Mouse (Mus musculus) kidney, postnatal 0 days (tissue): ENCODE data around the gene Psma2. TPM values are rescaled to one million over a fixed set of nuclear protein-coding genes. Genes with fewer than 3 reads are reported as not detected.
A peak's percentile ranks its signal among the peaks of the same experiment; 100 is the strongest.

Source experiments
- ATAC-seq: fragments of 200-750 bp; cut with Nextera tagmentation; replicated peaks from 2 replicates; pipeline ENCODE4 v1.8.0; 2017; ENCODE audit warnings: low read depth, moderate number of reproducible peaks, moderate TSS enrichment, moderate library complexity; ENCODE audit not compliant: low FRiP score
- DNase-seq: peaks from one replicate; pipeline ENCODE4 v3.0.0-alpha.2; 2016; ENCODE audit warnings: low spot score
- H3K27ac ChIP-seq: fragments of 300-500 bp; sonication (generic); 2 replicates; pipeline ENCODE4 v1.5.1; 2014; ENCODE audit warnings: mild to moderate bottlenecking
- H3K27me3 ChIP-seq: fragments of 300-500 bp; sonication (generic); 2 replicates; pipeline ENCODE4 v1.6.1; 2014; ENCODE audit warnings: low read length, mixed read lengths; ENCODE audit not compliant: insufficient read depth
- H3K36me3 ChIP-seq: fragments of 300-500 bp; sonication (generic); 2 replicates; pipeline ENCODE4 v1.6.1; 2014; ENCODE audit warnings: low read length, mixed read lengths; ENCODE audit not compliant: insufficient read depth
- H3K4me1 ChIP-seq: fragments of 300-500 bp; sonication (generic); replicated peaks from 2 replicates; pipeline ENCODE4 v1.6.1; 2014; ENCODE audit warnings: antibody characterized with exemption, low read length, mixed read lengths; ENCODE audit not compliant: insufficient read depth
- H3K4me2 ChIP-seq: fragments of 300-500 bp; sonication (generic); 2 replicates; pipeline ENCODE4 v1.6.1; 2014; ENCODE audit warnings: mild to moderate bottlenecking, low read length, moderate library complexity, mixed read lengths
- H3K4me3 ChIP-seq: fragments of 300-500 bp; sonication (generic); replicated peaks from 2 replicates; pipeline ENCODE4 v1.5.1; 2014; ENCODE audit warnings: low read depth, low read length
- H3K9ac ChIP-seq: fragments of 300-500 bp; sonication (generic); 2 replicates; pipeline ENCODE4 v1.6.1; 2014; ENCODE audit warnings: low read depth, low read length
- H3K9me3 ChIP-seq: fragments of 300-500 bp; sonication (generic); replicated peaks from 2 replicates; pipeline ENCODE4 v1.6.1; 2016; ENCODE audit warnings: low read length, inconsistent platforms, mixed read lengths
- CTCF ChIP-seq: IDR thresholded peaks from 2 replicates; pipeline ENCODE4 v1.5.1; 2016; ENCODE audit warnings: antibody characterized with exemption, low read depth, mild to moderate bottlenecking, moderate library complexity
- WGBS: fragments of 180-500 bp; shearing (Covaris S2); extraction: QIAGEN DNeasy Blood & Tissue Kit; methylation state at CpG from one replicate; pipeline ENCODE4 v1.1.7; 2014; 5-methylcytosine and 5-hydroxymethylcytosine counted together
- polyA plus RNA-seq: library from polyadenylated mRNA; unstranded; fragments of >200 nt; fragmentation: Nextera tagmentation; extraction: Ambion mirVana; gene quantifications from 2 replicates; pipeline ENCODE4 v1.2.1, GENCODE M21; 2015

Gene Psma2
- polyA plus RNA-seq, 1 experiment from 2014 or later, result 208 TPM

GRCm38 (mm10) chr13:14688955-14689354 is 75.9 kb downstream of the Psma2 start:
- ATAC-seq (no peak), DNase-seq (no peak)
- H3K9ac ChIP-seq, result no peak overlapping the region
- H3K4me3 ChIP-seq, result no peak overlapping the region
- WGBS, result 69% methylated on average over 3 of the region's 3 CpGs
- no peaks in the 10 kb centered on the region for H3K9me3 ChIP-seq
- H3K36me3 ChIP-seq, result no peaks in the 10 kb centered on the region
- H3K27ac ChIP-seq, result no peak overlapping the region
- peak; percentile 44 for TF ChIP-seq CTCF
- H3K27me3 ChIP-seq, result no peaks in the 10 kb centered on the region
- H3K4me2 ChIP-seq, result no peak overlapping the region
- no peaks in the 10 kb centered on the region for H3K4me1 ChIP-seq

GRCm38 (mm10) chr13:14716801-14717200 is 103.8 kb downstream of the Psma2 start:
- no peak for TF ChIP-seq CTCF
- Histone ChIP-seq H3K27ac (no peak overlapping the region), H3K4me2 (no peak overlapping the region), H3K4me3 (no peak overlapping the region), H3K9ac (no peak overlapping the region), H3K4me1 (no peaks in the 10 kb centered on the region), H3K27me3 (no peaks in the 10 kb centered on the region), H3K36me3 (no peaks in the 10 kb centered on the region), H3K9me3 (no peaks in the 10 kb centered on the region)
- no peak for DNase-seq
- WGBS, result 71% methylated on average over 2 of the region's 2 CpGs
- no peak for ATAC-seq

GRCm38 (mm10) chr13:14717755-14718154 is 104.7 kb downstream of the Psma2 start:
- no peaks in the 10 kb centered on the region for H3K36me3 ChIP-seq
- no peak for ATAC-seq
- H3K9me3 ChIP-seq, result no peaks in the 10 kb centered on the region
- TF ChIP-seq CTCF, result no peak
- no peak overlapping the region for H3K27ac ChIP-seq
- no peak overlapping the region for H3K4me2 ChIP-seq
- H3K27me3 ChIP-seq, result no peaks in the 10 kb centered on the region
- H3K4me1 ChIP-seq, result no peaks in the 10 kb centered on the region
- WGBS, result 61% methylated on average over 3 of the region's 3 CpGs
- H3K4me3 ChIP-seq, result no peak overlapping the region
- no peak for DNase-seq
- H3K9ac ChIP-seq, result no peak overlapping the region

Other genes starting within 250 kb of the Psma2 start
- 0.01 TPM in 1 of 2 replicates, not detected in the other for gene Hecw1, start 90.0 kb upstream of the Psma2 start, polyA plus RNA-seq
- gene Mrpl32, start 75 bp upstream of the Psma2 start, polyA plus RNA-seq, result 151 and 152 TPM in 2 replicates
- gene AW209491, start 16.9 kb downstream of the Psma2 start, polyA plus RNA-seq, result 20.9 and 23.6 TPM in 2 replicates